Mouse (Mus musculus) neutrophil, adult 5-6 weeks (primary cell): ENCODE data around the gene Glis1. TPM values are rescaled to one million over a fixed set of nuclear protein-coding genes. Genes with fewer than 3 reads are reported as not detected.

Source experiments
- ATAC-seq: fragments of 151-379, 151-347 bp; 2 replicates; pipeline ENCODE4 v1.8.0; 2017; ENCODE audit warnings: mild to moderate bottlenecking, moderate TSS enrichment; ENCODE audit not compliant: insufficient number of reproducible peaks, poor library complexity, low FRiP score, severe bottlenecking; ENCODE audit errors: extremely low read depth
- total RNA-seq: library from RNA; stranded (forward); fragments of 200-1000 nt; gene quantifications from 2 replicates; pipeline ENCODE4 v1.2.3, GENCODE M21; 2017

Gene Glis1
- not detected in 2 replicates for total RNA-seq

- no peak for ATAC-seq
These were observed at the start of gene Glis1 for GRCm38 (mm10) chr4:107434356-107435237. Gene Glis1, plus strand, starts transcription at chr4:107434591.

GRCm38 (mm10) chr4:107387038-107387437, 47.4 kb upstream of the Glis1 start:
- ATAC-seq, result no peak

- no peak for ATAC-seq
These were observed 46.9 kb upstream of the Glis1 start for GRCm38 (mm10) chr4:107387465-107387864.

- no peak for ATAC-seq
These were observed 46.1 kb upstream of the Glis1 start for GRCm38 (mm10) chr4:107388291-107388690.

GRCm38 (mm10) chr4:107389345-107389744, 45.0 kb upstream of the Glis1 start:
- ATAC-seq, result no peak

GRCm38 (mm10) chr4:107393771-107394170, 40.6 kb upstream of the Glis1 start:
- ATAC-seq, result no peak

GRCm38 (mm10) chr4:107420202-107420601, 14.2 kb upstream of the Glis1 start:
- ATAC-seq, result no peak

GRCm38 (mm10) chr4:107421711-107422110, 12.7 kb upstream of the Glis1 start:
- no peak for ATAC-seq

GRCm38 (mm10) chr4:107422176-107422575, 12.2 kb upstream of the Glis1 start:
- ATAC-seq, result no peak

GRCm38 (mm10) chr4:107425616-107426015, 8.8 kb upstream of the Glis1 start:
- ATAC-seq, result no peak

- ATAC-seq, result no peak
These were observed 7.8 kb upstream of the Glis1 start for GRCm38 (mm10) chr4:107426631-107427030.

- no peak for ATAC-seq
These were observed 1.7 kb upstream of the Glis1 start for GRCm38 (mm10) chr4:107432717-107433116.

- no peak for ATAC-seq
These were observed 414 bp upstream of the Glis1 start for GRCm38 (mm10) chr4:107433998-107434355.

GRCm38 (mm10) chr4:107435238-107435946, 1.0 kb downstream of the Glis1 start:
- no peak for ATAC-seq

- no peak for ATAC-seq
These were observed 2.1 kb downstream of the Glis1 start for GRCm38 (mm10) chr4:107436476-107436875.

GRCm38 (mm10) chr4:107438741-107439140, 4.3 kb downstream of the Glis1 start:
- ATAC-seq, result no peak

GRCm38 (mm10) chr4:107440306-107440705, 5.9 kb downstream of the Glis1 start:
- ATAC-seq, result no peak

GRCm38 (mm10) chr4:107442288-107442687, 7.9 kb downstream of the Glis1 start:
- ATAC-seq, result no peak

- ATAC-seq, result no peak
These were observed 8.6 kb downstream of the Glis1 start for GRCm38 (mm10) chr4:107442891-107443483.

- no peak for ATAC-seq
These were observed 9.2 kb downstream of the Glis1 start for GRCm38 (mm10) chr4:107443621-107444020.
